Mouse (Mus musculus) limb, embryonic 12.5 days (tissue): Measurements from ENCODE around the gene Frmd4a. TPM values are rescaled to one million over a fixed set of nuclear protein-coding genes. Genes with fewer than 3 reads are reported as not detected.

Experiments used
- ATAC-seq: fragments of 200-750 bp; cut with Nextera tagmentation; 2 replicates; pipeline ENCODE4 v1.8.0; 2017; ENCODE audit warnings: low read depth, moderate TSS enrichment; ENCODE audit not compliant: insufficient number of reproducible peaks, insufficient read depth, low FRiP score, low TSS enrichment
- H3K27ac ChIP-seq: fragments of 300-500 bp; sonication (generic); 2 replicates; pipeline ENCODE4 v1.5.1; 2016; ENCODE audit warnings: mild to moderate bottlenecking, moderate library complexity
- H3K27me3 ChIP-seq: fragments of 300-500 bp; sonication (generic); 2 replicates; pipeline ENCODE4 v1.6.1; 2016; ENCODE audit warnings: mild to moderate bottlenecking, moderate library complexity
- H3K36me3 ChIP-seq: fragments of 300-500 bp; sonication (generic); 2 replicates; pipeline ENCODE4 v1.6.1; 2016; ENCODE audit warnings: mild to moderate bottlenecking, moderate library complexity
- H3K4me1 ChIP-seq: fragments of 300-500 bp; sonication (generic); replicated peaks from 2 replicates; pipeline ENCODE4 v1.6.1; 2016
- H3K4me2 ChIP-seq: fragments of 300-500 bp; sonication (generic); 2 replicates; pipeline ENCODE4 v1.6.1; 2016; ENCODE audit warnings: mild to moderate bottlenecking, moderate library complexity
- H3K4me3 ChIP-seq: fragments of 300-500 bp; sonication (generic); replicated peaks from 2 replicates; pipeline ENCODE4 v1.5.1; 2016; ENCODE audit warnings: mild to moderate bottlenecking
- H3K9ac ChIP-seq: fragments of 300-500 bp; sonication (generic); replicated peaks from 2 replicates; pipeline ENCODE4 v1.6.1; 2016; ENCODE audit warnings: mild to moderate bottlenecking, moderate library complexity
- H3K9me3 ChIP-seq: fragments of 300-500 bp; sonication (generic); 2 replicates; pipeline ENCODE4 v1.6.1; 2016; ENCODE audit warnings: mild to moderate bottlenecking, moderate library complexity
- WGBS: fragments of 180-500 bp; shearing (Covaris S2); methylation state at CpG from one replicate; pipeline ENCODE4 v1.1.7; 2016; 5-methylcytosine and 5-hydroxymethylcytosine counted together
- polyA plus RNA-seq: library from polyadenylated mRNA; unstranded; fragments of >200 nt; fragmentation: Nextera tagmentation; extraction: Ambion mirVana; gene quantifications from 2 replicates; pipeline ENCODE4 v1.2.1, GENCODE M21; 2016

Gene Frmd4a
- polyA plus RNA-seq, 1 experiment from 2014 or later, result 69.3 TPM

DNA sequence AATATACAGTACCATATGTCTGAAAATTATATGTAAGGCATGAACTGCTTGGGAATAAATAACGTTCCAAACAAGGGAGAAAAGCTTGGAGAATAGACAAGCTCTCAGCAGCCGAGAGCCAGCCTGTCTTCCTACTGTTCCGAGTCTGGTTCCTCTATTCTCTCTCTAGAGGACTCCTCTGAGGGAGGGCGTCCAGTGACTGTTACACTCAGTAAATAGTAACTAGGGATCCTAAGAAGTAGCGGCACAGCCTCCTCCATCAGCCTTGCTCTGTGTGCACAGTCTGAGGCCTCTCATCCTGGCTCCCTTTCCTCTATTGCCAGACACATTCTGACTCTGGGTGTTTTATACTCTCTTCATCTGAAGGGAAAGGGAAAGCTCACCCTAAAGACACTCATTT lies 492.2 kb downstream of the Frmd4a start:
- Histone ChIP-seq H3K9ac (no peak overlapping the region), H3K27ac (peak overlapping the region; percentile 23; the same call in 1 of the 2 replicates), H3K36me3 (peaks cover 58% of the 10 kb centered on the region), H3K4me1 (peaks cover 25% of the 10 kb centered on the region), H3K4me3 (no peak overlapping the region), H3K27me3 (no peaks in the 10 kb centered on the region), H3K4me2 (no peak overlapping the region), H3K9me3 (no peaks in the 10 kb centered on the region)
- no peak for ATAC-seq
- 75% methylated on average over 5 of the region's 5 CpGs for WGBS

DNA sequence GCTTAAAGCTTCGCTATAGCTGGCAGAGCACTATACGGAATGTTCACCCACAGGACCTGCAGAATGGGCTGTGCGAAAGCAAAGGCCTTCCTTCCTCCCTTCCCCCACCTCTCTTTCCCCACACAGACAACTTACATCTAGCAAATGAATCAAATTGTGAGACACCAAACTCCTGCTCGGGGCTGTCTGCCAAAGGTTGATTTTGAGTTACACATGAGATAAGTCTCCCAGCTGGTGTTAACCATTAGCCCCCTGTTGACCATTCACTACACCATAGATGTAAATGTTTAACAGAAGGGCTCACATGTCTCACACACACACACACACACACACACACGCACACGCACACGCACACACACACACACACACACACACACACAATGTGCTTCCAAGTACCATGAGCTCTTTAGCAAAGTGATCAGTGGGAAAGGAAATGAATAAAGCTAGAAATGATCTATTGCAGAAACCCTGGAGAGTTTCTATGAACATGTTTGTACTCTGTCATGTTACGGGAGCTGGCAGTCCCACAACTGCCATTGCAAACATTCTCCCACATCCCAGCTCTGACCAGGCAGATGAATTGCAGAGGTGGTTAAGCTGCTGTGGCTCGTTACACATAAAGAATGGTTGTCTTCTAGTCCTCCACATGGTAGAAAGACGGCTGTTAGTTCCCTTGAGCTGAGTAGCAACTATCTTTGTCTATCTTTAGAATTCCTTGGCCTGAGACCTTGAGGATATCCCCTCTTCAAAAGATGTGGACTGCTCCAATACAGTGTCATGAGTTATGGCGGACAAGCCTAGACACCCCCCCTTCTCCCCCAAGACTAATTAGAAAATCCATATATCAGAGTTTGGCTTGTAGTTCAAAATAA lies 492.9 kb downstream of the Frmd4a start:
- Histone ChIP-seq H3K27me3 (no peaks in the 10 kb centered on the region), H3K4me1 (peaks cover 25% of the 10 kb centered on the region), H3K36me3 (peaks cover 60% of the 10 kb centered on the region), H3K4me3 (no peak overlapping the region), H3K9ac (no peak overlapping the region), H3K27ac (peak overlapping the region; percentile 23; the same call in 1 of the 2 replicates), H3K9me3 (no peaks in the 10 kb centered on the region), H3K4me2 (no peak overlapping the region)
- ATAC-seq, result no peak
- WGBS, result 69% methylated on average over 11 of the region's 11 CpGs

DNA sequence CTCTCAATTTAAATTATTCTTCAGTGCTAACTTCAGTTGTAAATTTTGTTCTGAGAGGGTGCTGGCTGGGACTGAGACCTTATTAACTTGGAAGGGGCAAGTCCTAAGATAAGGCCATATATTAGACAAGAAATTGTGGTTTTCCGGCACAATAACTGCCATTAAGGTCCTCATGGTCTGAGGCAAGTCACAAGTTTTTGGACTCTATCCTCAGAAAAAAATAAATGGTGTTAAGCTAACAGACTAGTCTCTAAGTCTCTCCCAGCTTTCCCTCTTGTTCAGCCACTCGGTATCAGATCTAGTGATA lies 493.5 kb downstream of the Frmd4a start:
- ATAC-seq, result no peak
- no peak overlapping the region for H3K4me2 ChIP-seq
- no peaks in the 10 kb centered on the region for H3K9me3 ChIP-seq
- H3K4me3 ChIP-seq, result no peak overlapping the region
- WGBS, result 86% methylated on average over 2 of the region's 2 CpGs
- no peak overlapping the region for H3K9ac ChIP-seq
- no peak overlapping the region for H3K27ac ChIP-seq
- no peaks in the 10 kb centered on the region for H3K27me3 ChIP-seq
- H3K4me1 ChIP-seq, result peaks cover 27% of the 10 kb centered on the region
- H3K36me3 ChIP-seq, result peaks cover 62% of the 10 kb centered on the region

DNA sequence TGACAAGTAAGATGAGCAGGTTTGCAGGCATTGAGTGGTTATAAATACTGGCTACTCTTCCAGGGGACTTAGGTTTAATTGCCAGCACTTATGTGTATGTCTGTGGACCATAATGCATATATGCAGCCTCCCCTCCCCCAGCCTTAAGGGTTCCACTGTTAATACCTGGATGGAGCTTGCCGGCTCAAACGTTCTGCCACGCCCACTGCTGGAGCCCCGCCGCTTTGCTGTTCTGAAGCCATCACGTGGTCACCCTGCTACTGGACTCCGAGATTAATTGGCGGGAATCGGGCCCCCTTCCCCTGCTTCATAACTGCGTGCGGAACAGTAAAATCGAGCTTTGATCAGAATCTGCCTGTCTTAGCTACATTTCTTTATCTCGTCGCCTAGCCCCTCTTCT lies 495.1 kb downstream of the Frmd4a start:
- Histone ChIP-seq H3K4me3 (no peak overlapping the region), H3K4me2 (no peak overlapping the region), H3K9ac (no peak overlapping the region), H3K9me3 (no peaks in the 10 kb centered on the region), H3K36me3 (peaks cover 55% of the 10 kb centered on the region), H3K27ac (no peak overlapping the region; the same call in 1 of the 2 replicates), H3K27me3 (no peaks in the 10 kb centered on the region), H3K4me1 (peaks cover 36% of the 10 kb centered on the region)
- 46% methylated on average over 14 of the region's 14 CpGs for WGBS
- no peak for ATAC-seq

DNA sequence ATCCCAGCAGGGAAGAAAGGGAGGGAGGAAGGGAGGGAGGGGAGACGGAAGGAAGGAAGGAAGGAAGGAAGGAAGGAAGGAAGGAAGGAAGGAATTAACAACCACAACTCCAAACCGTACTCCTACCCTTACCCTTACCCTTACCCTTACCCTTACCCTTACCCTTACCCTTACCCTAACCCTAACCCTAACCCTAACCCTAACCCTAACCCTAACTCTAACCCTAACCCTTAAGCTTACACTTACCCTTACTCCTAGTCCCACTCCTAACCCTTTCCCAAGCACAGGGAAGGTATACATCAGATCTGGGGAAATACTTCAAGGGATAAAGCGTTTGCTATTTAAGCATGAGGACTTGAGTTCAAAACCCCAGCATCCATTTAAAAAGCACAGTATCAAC lies 498.4 kb downstream of the Frmd4a start:
- WGBS, result 88% methylated on average over 3 of the region's 3 CpGs
- no peaks in the 10 kb centered on the region for H3K27me3 ChIP-seq
- no peaks in the 10 kb centered on the region for H3K9me3 ChIP-seq
- H3K4me3 ChIP-seq, result no peak overlapping the region
- peak overlapping the region; percentile 32; the same call in 1 of the 2 replicates for H3K27ac ChIP-seq
- peaks cover 22% of the 10 kb centered on the region for H3K4me1 ChIP-seq
- peaks cover 51% of the 10 kb centered on the region for H3K36me3 ChIP-seq
- H3K9ac ChIP-seq, result no peak overlapping the region
- no peak for ATAC-seq
- no peak overlapping the region for H3K4me2 ChIP-seq

DNA sequence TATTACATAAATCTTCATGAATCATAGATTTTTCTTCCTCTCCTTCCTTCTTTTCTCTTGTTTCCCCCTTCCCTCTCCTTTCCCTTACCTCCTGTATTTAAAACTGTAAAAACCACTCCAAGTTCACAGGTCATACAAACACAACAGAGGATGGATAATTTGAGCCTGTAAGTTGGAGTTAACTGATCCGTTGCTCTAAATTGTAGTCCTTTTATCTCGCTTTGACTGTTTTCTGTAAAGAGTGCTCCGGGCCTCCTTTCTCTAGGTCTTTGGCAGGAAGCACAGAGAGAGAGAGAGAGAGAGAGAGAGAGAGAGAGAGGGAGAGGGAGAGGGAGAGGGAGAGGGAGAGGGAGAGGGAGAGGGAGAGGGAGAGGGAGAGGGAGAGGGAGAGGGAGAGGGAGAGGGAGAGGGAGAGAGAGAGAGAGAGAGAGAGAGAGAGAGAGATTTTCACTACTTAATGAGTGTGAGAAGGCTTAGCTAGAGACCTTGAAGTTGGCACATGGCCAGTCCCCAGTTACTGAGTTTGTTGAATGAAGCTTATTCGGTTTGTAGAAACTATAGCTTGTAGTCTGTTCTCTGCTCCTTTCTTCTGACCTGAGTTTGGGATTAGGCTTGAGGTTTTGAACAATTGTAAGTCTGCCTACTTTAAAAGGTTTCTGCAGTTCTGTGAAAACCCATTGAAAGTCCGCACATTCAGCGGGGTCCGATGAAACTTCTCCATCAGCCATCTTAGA lies 499.5 kb downstream of the Frmd4a start:
- Histone ChIP-seq H3K27me3 (no peaks in the 10 kb centered on the region), H3K36me3 (peaks cover 61% of the 10 kb centered on the region), H3K4me3 (no peak overlapping the region), H3K9me3 (peaks cover 4% of the 10 kb centered on the region; the same call in 1 of the 2 replicates), H3K4me2 (no peak overlapping the region), H3K9ac (no peak overlapping the region), H3K27ac (peak overlapping the region; percentile 76), H3K4me1 (peaks cover 22% of the 10 kb centered on the region)
- no peak for ATAC-seq
- WGBS, result 52% methylated on average over 7 of the region's 7 CpGs

DNA sequence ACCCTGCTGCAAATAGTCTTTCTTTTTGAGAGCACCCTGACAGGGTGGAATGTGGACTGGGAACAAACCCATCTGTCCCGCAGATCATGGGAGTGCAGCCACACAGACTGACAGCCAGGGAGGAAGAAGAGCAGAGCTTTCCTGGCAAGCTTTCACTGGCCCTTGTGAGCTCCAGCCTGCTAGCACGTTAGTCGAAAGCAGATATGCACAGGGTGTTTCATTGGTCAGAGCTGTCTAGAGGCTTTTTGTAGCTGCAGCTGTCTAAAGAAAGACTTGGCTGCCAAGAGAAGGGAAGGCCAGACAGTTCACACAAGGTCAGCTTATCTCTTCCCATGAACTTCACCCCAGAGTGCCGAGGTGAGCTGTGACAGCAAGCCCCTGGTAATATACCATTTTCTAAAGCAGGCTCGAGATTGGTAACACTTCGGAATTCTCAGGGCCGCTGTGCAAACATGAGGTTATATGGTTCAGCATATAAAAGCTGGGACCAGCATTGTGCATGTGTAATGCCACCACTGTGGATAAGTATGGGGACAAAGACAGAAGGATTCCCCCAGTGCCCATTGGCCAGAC lies 500.1 kb downstream of the Frmd4a start:
- Histone ChIP-seq H3K27me3 (no peaks in the 10 kb centered on the region), H3K9ac (no peak overlapping the region), H3K4me2 (no peak overlapping the region), H3K4me1 (peaks cover 18% of the 10 kb centered on the region), H3K4me3 (no peak overlapping the region), H3K36me3 (peaks cover 65% of the 10 kb centered on the region), H3K27ac (peak overlapping the region; percentile 76), H3K9me3 (peaks cover 4% of the 10 kb centered on the region; the same call in 1 of the 2 replicates)
- WGBS, result 57% methylated on average over 7 of the region's 7 CpGs
- peak; percentile 63; the same call in 1 of the 2 replicates for ATAC-seq

DNA sequence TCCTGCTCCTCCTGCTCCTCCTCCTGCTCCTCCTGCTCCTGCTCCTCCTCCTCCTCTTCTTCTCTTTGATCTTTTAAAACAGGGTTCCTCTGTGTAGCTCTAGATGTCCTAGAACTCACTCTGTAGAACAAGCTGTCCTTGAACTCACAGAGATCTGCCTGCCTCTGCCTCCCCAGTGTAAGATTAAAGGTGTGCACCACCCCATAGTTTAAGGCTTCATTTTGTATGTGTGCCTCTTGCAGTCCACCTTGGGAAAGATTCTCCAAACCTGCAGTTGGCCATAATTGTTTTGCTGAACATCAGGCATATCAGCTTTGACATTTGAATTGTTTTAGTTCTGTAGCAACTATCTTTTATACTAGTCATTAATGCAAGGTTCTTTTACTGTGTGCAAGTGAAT lies 501.0 kb downstream of the Frmd4a start:
- Histone ChIP-seq H3K27ac (no peak overlapping the region), H3K4me1 (peaks cover 24% of the 10 kb centered on the region), H3K27me3 (no peaks in the 10 kb centered on the region), H3K9me3 (peaks cover 4% of the 10 kb centered on the region; the same call in 1 of the 2 replicates), H3K9ac (no peak overlapping the region), H3K4me3 (no peak overlapping the region), H3K36me3 (peaks cover 61% of the 10 kb centered on the region), H3K4me2 (no peak overlapping the region)
- no peak for ATAC-seq

DNA sequence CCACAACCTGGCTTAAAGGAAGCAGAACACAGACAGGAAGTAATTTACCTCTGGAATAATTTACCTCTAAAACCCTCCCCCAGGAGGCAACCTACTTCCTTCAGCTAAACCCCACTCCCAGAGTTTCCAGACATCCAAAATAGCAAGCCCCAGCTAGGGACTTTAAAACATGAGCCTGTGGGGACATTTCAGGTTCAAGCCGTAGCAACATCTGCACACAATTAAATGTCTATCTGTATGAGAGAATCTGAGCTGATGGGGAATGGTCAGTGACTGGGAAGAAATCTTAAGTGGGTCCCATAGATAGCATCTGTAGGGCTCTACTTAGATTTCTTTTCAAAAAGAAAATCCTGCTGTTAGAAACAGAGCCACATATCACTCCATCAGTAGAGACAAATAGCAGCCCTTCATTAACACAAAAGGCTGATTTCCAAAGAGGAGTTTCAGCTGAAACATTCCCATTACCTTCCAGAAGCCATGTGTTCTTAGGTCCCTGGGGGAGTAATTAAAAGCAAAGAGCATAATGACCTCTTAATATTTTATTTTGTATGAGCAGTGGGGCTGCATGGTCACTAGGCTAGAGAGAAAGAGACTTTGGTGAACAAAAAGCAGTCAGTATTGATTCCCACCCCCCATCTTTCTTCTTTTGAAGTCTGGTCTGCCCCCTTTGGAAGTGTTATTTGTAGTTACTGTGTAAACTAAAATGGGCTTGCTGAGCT lies 505.4 kb downstream of the Frmd4a start:
- no peak; the same call in 1 of the 2 replicates for ATAC-seq
- no peak overlapping the region for H3K9ac ChIP-seq
- H3K27ac ChIP-seq, result peak overlapping the region; percentile 75
- peaks cover 47% of the 10 kb centered on the region for H3K36me3 ChIP-seq
- H3K27me3 ChIP-seq, result no peaks in the 10 kb centered on the region
- H3K4me2 ChIP-seq, result no peak overlapping the region
- H3K4me1 ChIP-seq, result peaks cover 9% of the 10 kb centered on the region; the same call in 1 of the 2 replicates
- peaks cover 4% of the 10 kb centered on the region; the same call in 1 of the 2 replicates for H3K9me3 ChIP-seq
- WGBS, result 11% methylated on average over 1 of the region's 1 CpGs
- no peak overlapping the region for H3K4me3 ChIP-seq

DNA sequence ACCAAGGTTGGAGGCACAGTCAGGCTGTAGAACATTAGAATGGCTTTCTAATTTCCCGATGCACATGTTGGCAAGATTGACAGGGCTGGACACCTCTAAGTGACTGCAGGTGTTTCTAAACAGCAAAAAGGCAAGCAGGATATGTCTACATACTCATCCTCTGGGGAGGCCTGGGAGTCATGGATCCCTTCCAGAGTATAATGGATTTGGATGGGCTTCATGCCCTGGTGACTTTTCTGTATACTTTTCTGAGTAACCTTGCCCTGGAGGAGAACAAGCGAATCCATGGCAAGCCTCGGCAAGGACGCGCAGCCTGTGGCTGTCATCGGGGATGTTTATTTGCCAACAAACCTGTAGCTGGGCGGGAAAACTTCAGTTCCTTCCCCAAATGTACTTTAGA lies 509.6 kb downstream of the Frmd4a start:
- H3K4me2 ChIP-seq, result no peak overlapping the region
- no peak overlapping the region for H3K27ac ChIP-seq
- H3K9me3 ChIP-seq, result no peaks in the 10 kb centered on the region
- peaks cover 14% of the 10 kb centered on the region; the same call in 1 of the 2 replicates for H3K4me1 ChIP-seq
- 92% methylated on average over 7 of the region's 7 CpGs for WGBS
- no peak for ATAC-seq
- peaks cover 50% of the 10 kb centered on the region for H3K36me3 ChIP-seq
- H3K4me3 ChIP-seq, result no peak overlapping the region
- H3K9ac ChIP-seq, result no peak overlapping the region
- H3K27me3 ChIP-seq, result no peaks in the 10 kb centered on the region
